Mouse (Mus musculus) embryonic fibroblast, embryonic 13.5 days (primary cell): ENCODE results near the gene Renbp.

Experiments used
- CTCF ChIP-seq: IDR thresholded peaks from 2 replicates; pipeline ENCODE4 v1.5.1; 2011; ENCODE audit warnings: mild to moderate bottlenecking, control low read depth, low read length, moderate library complexity, borderline replicate concordance; ENCODE audit not compliant: insufficient read depth
- POLR2A ChIP-seq: IDR thresholded peaks from 2 replicates; pipeline ENCODE4 v1.6.1; 2011; ENCODE audit warnings: low read depth, mild to moderate bottlenecking, control low read depth, low read length, moderate library complexity

DNA sequence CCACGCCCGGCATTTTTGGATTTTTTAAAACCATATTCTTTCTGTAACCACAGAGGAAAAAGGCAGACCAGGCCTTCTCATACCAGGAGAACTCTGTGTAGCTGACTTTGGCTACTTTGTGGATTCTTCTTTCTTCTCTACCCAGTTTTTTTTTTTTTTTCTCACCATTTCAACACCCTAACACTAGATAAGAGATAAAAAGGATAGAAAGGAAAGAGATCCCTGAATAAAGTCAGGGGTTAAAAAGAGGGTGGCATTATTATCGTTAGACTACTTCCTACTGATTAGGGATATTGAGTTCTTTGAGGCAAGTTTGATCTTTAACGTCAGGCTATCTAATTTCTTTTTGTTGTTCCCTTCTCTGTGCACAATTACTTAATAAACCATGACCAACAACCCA, 42.1 kb upstream of the Renbp start:
- TF ChIP-seq POLR2A = no peak
- no peak for TF ChIP-seq CTCF
